Mouse (Mus musculus): Measurements from ENCODE around the gene Slc5a3. TPM values are rescaled to one million over a fixed set of nuclear protein-coding genes. Genes with fewer than 3 reads are reported as not detected.

Slc5a3 gene
- polyA plus RNA-seq (2014; fragmentation: Illumina TruSeq; extraction: RNeasy Lipid Tissue Mini Kit (QIAGEN cat#74804); ENCODE audit: low read depth, low replicate concordance): 8.1 TPM

DNA sequence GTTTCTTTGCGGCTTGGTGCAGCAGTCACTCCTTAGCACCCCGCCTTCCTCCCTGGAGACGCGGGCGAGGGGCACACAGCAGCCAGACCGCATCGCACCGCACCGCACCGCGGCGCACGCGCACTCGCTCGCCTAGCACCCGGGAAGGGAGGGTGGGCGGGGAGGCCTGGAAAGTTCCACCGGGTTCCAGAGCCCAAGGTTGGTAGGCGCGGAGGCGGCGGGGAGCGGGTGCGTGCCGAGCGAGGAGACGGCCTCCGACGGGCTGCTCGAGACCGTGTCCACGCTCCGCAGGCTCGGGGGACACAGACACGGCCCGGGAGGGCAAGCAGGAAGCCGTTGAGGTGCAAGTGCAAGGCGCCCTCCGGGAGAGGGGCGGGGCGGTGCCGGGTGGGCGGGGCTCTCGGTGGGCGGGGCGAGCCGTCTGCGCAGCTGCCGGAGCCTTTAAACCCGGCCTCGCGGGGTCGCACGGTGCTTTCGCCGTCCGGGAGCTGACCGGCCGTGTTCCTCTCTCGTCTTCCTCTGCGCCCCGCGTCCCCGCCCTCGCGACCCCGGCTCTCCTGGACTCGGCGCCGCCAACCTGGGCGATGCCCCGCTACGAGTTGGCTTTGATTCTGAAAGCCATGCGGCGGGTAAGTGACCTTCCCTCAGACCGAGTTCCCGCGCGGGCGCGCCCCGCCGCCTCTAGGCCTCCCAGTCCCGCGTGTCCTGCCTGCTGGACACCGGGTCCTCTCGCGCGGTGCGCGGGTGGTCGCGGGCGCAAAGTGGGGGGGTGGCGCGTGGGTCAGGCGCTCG, at the start of gene Slc5a3, which contains the start of the genes Mrps6 and Gm49711:
Slc5a3 (plus strand) TSS at position 471 of the 792 bp plus-strand sequence.
Mrps6 (plus strand) TSS at position 419 of the 792 bp plus-strand sequence.
Gm49711 (plus strand) TSS at position 465 of the 792 bp plus-strand sequence.

Other genes starting within 250 kb of the Slc5a3 start
- gene Mrps6, start 52 bp upstream of the Slc5a3 start, polyA plus RNA-seq (2014; fragmentation: Illumina TruSeq; extraction: RNeasy Lipid Tissue Mini Kit (QIAGEN cat#74804); ENCODE audit: low read depth, low replicate concordance): 45.6 TPM
- not detected for gene Gm49711, start within 50 bp of the Slc5a3 start, polyA plus RNA-seq (2014; fragmentation: Illumina TruSeq; extraction: RNeasy Lipid Tissue Mini Kit (QIAGEN cat#74804); ENCODE audit: low read depth, low replicate concordance)
- not detected for gene Kcne2, start 234.1 kb downstream of the Slc5a3 start, polyA plus RNA-seq (2014; fragmentation: Illumina TruSeq; extraction: RNeasy Lipid Tissue Mini Kit (QIAGEN cat#74804); ENCODE audit: low read depth, low replicate concordance)
- 25.0 TPM for gene Smim11, start 243.0 kb downstream of the Slc5a3 start, polyA plus RNA-seq (2014; fragmentation: Illumina TruSeq; extraction: RNeasy Lipid Tissue Mini Kit (QIAGEN cat#74804); ENCODE audit: low read depth, low replicate concordance)

Measured in testis, adult 10 weeks (tissue).